Mouse (Mus musculus): ENCODE results near the gene Tlr5. TPM values are rescaled to one million over a fixed set of nuclear protein-coding genes. Genes with fewer than 3 reads are reported as not detected.

Gene Tlr5
- total RNA-seq, 2 experiments from 2014 or later: 0.67 to 0.69 TPM

- DNase-seq (ENCODE audit: low spot score in 2 of 2): no peak
Measured at GRCm38 (mm10) chr1:182953165-182953564, 1.4 kb upstream of the Tlr5 start.

GRCm38 (mm10) chr1:182953667-182954066 is 921 bp upstream of the Tlr5 start:
- no peak for DNase-seq (ENCODE audit: low spot score in 2 of 2)

- no peak for DNase-seq (ENCODE audit: low spot score in 2 of 2)
Measured at GRCm38 (mm10) chr1:182955047-182955620, 546 bp downstream of the Tlr5 start.

- DNase-seq (ENCODE audit: low spot score in 2 of 2): no peak
Measured at GRCm38 (mm10) chr1:182956186-182956960, 1.8 kb downstream of the Tlr5 start.

- no peak for DNase-seq (ENCODE audit: low spot score in 2 of 2)
Measured at GRCm38 (mm10) chr1:182957001-182957757, 2.6 kb downstream of the Tlr5 start.

GRCm38 (mm10) chr1:182957826-182958544 is 3.4 kb downstream of the Tlr5 start:
- DNase-seq (ENCODE audit: low spot score in 2 of 2): no peak

- no peak for DNase-seq (ENCODE audit: low spot score in 2 of 2)
Measured at GRCm38 (mm10) chr1:182958824-182959223, 4.2 kb downstream of the Tlr5 start.

GRCm38 (mm10) chr1:182959251-182959691 is 4.7 kb downstream of the Tlr5 start:
- DNase-seq (ENCODE audit: low spot score in 2 of 2): peak in 1 of 2 experiments; percentile 34

GRCm38 (mm10) chr1:182959811-182960455 is 5.3 kb downstream of the Tlr5 start:
- peak; percentile 84 to 91 for DNase-seq (ENCODE audit: low spot score in 2 of 2)

GRCm38 (mm10) chr1:182961076-182961475 is 6.5 kb downstream of the Tlr5 start:
- DNase-seq (ENCODE audit: low spot score in 2 of 2): no peak

GRCm38 (mm10) chr1:182963329-182963728 is 8.7 kb downstream of the Tlr5 start:
- no peak for DNase-seq (ENCODE audit: low spot score in 2 of 2)

- no peak for DNase-seq (ENCODE audit: low spot score in 2 of 2)
Measured at GRCm38 (mm10) chr1:182964855-182965466, 10.4 kb downstream of the Tlr5 start.

- DNase-seq (ENCODE audit: low spot score in 2 of 2): no peak
Measured at GRCm38 (mm10) chr1:182968732-182969131, 14.1 kb downstream of the Tlr5 start.

- DNase-seq (ENCODE audit: low spot score in 2 of 2): no peak
Measured at GRCm38 (mm10) chr1:182972240-182972639, 17.7 kb downstream of the Tlr5 start.

GRCm38 (mm10) chr1:182974826-182975225 is 20.2 kb downstream of the Tlr5 start:
- DNase-seq (ENCODE audit: low spot score in 2 of 2): no peak

- DNase-seq (ENCODE audit: low spot score in 2 of 2): no peak
Measured at GRCm38 (mm10) chr1:182980702-182981101, 26.1 kb downstream of the Tlr5 start.

GRCm38 (mm10) chr1:182982995-182983394 is 28.4 kb downstream of the Tlr5 start:
- DNase-seq (ENCODE audit: low spot score in 2 of 2): peak; percentile 81 to 85

- no peak for DNase-seq (ENCODE audit: low spot score in 2 of 2)
Measured at GRCm38 (mm10) chr1:182983496-182984127, 29.0 kb downstream of the Tlr5 start.

GRCm38 (mm10) chr1:182986243-182986642 is 31.7 kb downstream of the Tlr5 start:
- no peak for DNase-seq (ENCODE audit: low spot score in 2 of 2)

- DNase-seq (ENCODE audit: low spot score in 2 of 2): no peak
Measured at GRCm38 (mm10) chr1:182986750-182987149, 32.2 kb downstream of the Tlr5 start.
